Mouse (Mus musculus) gastrocnemius, postnatal 4 days (tissue): ENCODE results near the gene Crygd. TPM values are rescaled to one million over a fixed set of nuclear protein-coding genes. Genes with fewer than 3 reads are reported as not detected.

Source experiments
- DNase-seq, 2 experiments: peaks; one replicate each; pipeline ENCODE4 v3.0.0; 2021 to 2022; ENCODE audit warnings: low spot score in 2 of 2, mixed read lengths in 2 of 2
- total RNA-seq, 2 experiments: library from RNA; stranded (reverse); gene quantifications; 2 replicates each; pipeline ENCODE4 v1.2.3; 2021

Gene Crygd
- total RNA-seq, 2 experiments from 2014 or later, result not detected

GRCm38 (mm10) chr1:65046401-65047109, 16.7 kb downstream of the Crygd start:
- DNase-seq, result no peak

DNA sequence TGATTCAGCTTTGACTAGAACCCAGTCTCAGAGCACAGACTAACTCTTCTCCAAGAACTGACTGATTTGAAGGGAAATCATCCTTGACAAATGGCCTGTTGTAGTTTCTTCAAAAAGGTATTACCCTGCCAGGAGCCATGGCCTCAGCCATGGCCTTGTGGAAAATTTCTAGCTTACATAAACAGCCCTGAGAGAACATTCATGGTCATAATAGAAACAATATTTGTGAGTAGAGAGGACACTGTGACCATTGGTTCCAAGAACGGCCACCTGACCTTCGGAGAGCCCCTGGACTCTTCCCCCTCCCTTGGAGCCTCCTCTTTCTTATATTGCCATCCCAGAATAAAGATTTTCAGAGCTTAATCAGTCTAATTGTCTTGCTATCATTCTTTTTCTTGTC, 19.8 kb downstream of the Crygd start:
- DNase-seq, result no peak

DNA sequence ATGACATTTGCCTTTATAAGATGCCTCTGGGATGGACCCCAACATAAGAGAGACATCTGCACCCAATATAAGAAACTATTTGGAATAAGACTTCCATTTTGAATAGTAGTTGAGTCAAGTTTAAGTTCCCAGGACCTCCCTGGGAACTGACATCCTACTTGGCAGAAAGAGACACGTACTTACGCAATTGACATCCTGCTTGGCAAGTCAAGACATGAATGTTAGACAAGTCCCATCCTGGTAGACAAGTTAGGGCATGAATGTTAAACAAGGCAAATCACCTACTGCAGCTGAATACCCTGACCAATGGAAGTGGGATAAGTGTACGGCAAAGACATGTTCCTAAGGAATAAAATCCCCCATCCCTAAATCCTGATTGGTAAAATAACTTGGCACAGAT, 21.4 kb downstream of the Crygd start:
- no peak for DNase-seq

DNA sequence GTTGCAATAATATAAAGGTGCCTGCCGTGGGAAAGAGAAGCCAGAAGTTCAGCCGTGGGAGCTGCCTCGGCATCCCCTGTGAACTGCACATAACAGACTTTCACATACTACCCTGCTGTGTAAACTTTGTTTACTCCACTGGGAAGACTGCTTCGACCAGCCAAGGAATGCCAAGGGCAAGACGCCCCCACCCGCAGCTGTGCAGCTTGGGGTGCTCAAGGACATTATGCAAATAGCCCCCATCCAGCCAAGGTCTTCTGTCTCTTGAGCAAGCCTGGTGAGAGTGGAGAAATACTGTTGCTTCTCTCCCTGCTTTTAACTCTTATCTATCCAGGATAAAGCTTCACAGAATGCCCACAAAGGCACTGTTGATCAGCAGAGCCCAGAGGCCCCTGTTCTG, 22.4 kb downstream of the Crygd start:
- DNase-seq, result no peak

DNA sequence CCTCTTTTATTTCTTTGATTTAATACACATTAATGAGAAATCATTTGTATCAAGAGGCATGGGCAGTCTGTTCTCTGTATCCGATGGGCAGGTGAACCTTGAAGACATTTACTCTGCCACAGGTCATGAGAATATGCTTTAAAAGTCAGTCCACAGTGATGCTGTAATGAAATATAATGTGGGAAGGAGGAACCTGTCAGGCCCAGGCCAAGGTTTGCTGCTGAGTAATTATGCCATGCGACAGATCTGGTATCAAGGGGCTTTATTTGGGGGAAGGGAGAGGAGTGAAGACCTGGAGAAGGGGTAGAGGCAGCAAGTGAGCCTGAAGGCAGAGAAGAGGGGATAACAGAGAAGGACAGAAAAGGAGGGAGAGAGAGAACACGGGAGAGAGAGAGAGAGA, 23.6 kb downstream of the Crygd start:
- no peak for DNase-seq

DNA sequence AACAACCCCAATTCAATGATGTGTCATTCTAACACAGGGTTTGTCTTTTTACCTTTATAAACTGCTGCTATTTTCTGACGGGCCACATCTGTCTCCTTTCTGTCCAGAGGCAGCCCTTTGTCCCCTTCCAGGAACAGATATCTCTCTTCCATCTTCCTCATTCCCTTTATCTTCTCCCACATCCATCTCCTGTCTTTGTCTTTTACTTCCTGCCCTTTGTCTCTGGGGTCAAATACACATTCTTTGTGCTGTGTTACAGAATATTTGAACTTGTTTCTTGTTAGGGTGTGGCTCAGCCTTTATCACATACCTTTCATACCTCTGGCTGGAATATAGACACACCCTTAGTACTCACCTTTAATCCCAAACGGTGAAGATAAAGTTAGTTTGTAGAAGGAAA, 25.7 kb downstream of the Crygd start:
- no peak for DNase-seq

DNA sequence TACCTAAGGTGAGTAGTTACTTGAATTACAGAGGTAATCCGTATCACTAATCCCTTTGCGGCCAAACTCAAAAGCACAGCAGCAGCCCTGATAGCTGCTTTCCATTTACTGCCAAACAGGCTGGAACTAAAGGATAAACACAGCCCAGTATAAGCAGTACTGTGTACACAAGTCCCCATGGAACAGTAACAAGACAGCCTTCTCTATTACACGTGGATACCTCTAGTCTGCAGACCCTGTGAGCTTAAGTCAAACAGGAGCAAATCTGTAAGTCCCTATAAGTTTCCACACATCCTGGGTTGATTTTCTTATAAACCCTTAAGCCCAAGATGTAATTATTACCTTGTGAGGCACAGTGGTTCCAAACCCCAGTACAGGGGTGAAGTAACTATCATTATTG, 27.7 kb downstream of the Crygd start:
- DNase-seq, result no peak

GRCm38 (mm10) chr1:65032641-65033040, 30.6 kb downstream of the Crygd start, which contains the start of gene Akr1cl:
TSS of gene Akr1cl (minus strand) at chr1:65032759.
- DNase-seq, result no peak

GRCm38 (mm10) chr1:65028206-65028605, 35.0 kb downstream of the Crygd start:
- DNase-seq, result no peak

DNA sequence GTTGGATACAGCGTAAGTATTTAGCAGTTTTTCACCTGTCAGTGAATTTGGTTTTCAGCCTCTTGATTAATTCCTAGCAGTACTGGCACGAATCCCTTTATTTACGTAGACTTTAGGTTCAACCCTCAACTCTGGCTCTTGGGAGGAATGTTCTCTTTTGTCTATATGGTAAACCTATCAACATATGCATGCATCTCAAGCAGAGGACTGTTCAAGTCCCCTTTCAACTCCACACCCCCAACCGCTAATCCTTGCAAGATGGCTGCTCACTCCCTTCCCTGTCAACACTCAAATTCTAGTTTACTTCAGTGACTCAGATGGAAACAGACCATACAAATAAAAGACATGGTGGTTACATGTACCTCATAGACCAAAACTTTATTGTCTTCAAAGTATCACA, 50.5 kb downstream of the Crygd start:
- DNase-seq, result no peak

Other genes with a start within 250 kb of the Crygd start
- gene Plekhm3, start 106.6 kb downstream of the Crygd start, total RNA-seq, result 1 to 10 TPM; 6.5 to 7.0 TPM
- not detected for gene Akr1cl, start 30.7 kb downstream of the Crygd start, total RNA-seq
- not detected for gene Cryge, start 12.3 kb downstream of the Crygd start, total RNA-seq
- not detected for gene Crygc, start 10.2 kb upstream of the Crygd start, total RNA-seq
- gene Crygb, start 18.8 kb upstream of the Crygd start, total RNA-seq, result not detected
- not detected for gene Cryga, start 39.9 kb upstream of the Crygd start, total RNA-seq
- not detected for gene Gm28845, start 56.1 kb upstream of the Crygd start, total RNA-seq
- not detected for gene D630023F18Rik, start 59.8 kb upstream of the Crygd start, total RNA-seq
- 10 to 100 TPM; 58.4 to 60.6 TPM for gene Idh1, start 123.0 kb upstream of the Crygd start, total RNA-seq
- gene Pikfyve, start 123.2 kb upstream of the Crygd start, total RNA-seq, result 10 to 100 TPM; 16.4 to 18.6 TPM
- not detected for gene Pth2r, start 218.6 kb upstream of the Crygd start, total RNA-seq